Mouse (Mus musculus): ENCODE measurements around the gene Arf6. TPM values are rescaled to one million over a fixed set of nuclear protein-coding genes. Genes with fewer than 3 reads are reported as not detected.
"Not testable (repeated sequence)": the region's sequence is repeated elsewhere in the genome, so short reads cannot be mapped to it uniquely, and the experiment has no call there.

The Arf6 gene
- total RNA-seq (2015) (89.6 and 90.6 TPM in 2 replicates), total RNA-seq (2017) (145 and 148 TPM in 2 replicates)

DNA sequence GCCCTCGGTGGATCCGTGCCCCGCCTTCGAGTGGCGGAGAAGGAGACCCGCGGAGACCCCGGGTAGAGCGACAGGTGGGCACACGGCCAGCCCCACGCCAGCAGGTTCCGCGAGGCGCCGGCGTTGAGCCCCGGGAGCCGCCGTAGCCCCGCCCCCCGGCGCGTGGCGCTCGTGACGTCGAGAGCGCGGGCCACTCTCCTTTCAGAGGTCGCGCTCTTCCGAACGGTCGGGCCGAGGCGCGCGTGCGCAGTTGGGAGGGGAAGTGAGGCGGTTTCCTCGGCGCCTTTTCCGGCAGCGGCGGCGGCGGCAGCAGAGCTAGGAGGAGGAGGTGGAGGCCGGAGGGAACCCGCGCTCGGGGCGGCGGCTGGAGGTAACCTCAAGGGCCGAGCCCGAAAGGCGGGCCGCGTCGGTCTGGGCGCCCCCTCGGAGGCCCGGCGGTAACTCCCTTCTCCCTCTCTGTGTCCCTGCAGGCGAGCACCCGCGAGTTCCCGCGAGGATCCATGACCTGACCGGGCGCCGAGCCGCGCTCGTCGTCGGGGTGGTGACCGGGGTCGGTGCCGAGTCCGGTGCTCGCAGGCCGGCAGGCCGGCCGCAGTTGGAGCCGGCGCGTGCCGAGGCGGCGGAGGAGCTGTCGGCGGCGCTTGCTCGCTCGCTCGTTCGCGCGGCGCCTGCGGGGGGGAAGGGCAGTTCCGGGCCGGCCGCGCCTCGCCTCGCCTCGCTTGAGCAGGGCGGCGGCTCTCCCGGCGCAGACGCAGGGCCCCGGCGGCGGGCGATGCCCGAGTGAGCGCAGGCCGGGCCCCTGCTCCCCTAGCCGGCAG, at the start of gene Arf6, which contains the start of gene Gm9887:
Arf6 (plus strand) TSS at position 297 of the 818 bp plus-strand sequence.
Gm9887 (minus strand) TSS at position 605 of the 818 bp plus-strand sequence.
- ATAC-seq (replicated peaks; ENCODE audit: poor library complexity): peak; percentile 79

DNA sequence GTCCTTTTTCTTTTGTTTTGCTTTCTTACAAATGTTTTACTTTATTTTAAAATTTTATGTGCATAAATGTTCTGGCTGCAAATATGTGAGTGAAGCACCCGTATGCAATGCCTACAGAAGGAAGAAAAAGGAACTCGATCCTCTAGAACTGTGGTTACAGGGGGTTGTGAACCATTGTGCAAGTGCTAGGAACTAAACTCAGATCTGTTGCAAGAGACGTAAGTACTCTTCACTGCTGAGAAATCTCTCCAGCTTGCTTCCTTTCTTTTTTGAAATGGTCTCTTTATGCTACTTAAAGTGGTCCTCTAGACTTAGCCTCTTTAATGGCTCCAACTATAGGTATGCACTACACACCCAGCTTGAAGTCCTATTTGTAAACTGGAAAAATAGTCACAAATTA, 40.8 kb upstream of the Arf6 start:
- peak; percentile 91 for ATAC-seq (replicated peaks; ENCODE audit: poor library complexity)

DNA sequence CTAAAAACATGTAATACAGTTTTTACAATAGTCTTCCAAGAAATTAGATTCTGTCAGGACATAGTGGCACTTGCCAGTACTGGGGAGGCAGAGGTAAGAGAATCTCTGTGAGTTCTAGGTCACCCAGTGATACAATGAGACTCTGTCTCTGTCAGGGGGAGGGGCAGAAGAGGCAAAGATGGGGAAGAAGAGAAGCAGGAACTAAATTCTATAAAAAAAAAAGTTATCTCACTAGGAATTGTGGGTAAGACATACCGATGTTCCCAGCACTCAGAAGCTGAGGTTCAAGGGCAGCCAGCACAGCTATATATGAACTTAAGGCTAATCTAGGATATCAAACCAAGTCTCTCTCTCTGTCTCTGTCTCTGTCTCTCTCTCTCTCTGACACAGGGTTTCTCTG, 39.8 kb upstream of the Arf6 start:
- ATAC-seq (replicated peaks; ENCODE audit: poor library complexity): no peak

DNA sequence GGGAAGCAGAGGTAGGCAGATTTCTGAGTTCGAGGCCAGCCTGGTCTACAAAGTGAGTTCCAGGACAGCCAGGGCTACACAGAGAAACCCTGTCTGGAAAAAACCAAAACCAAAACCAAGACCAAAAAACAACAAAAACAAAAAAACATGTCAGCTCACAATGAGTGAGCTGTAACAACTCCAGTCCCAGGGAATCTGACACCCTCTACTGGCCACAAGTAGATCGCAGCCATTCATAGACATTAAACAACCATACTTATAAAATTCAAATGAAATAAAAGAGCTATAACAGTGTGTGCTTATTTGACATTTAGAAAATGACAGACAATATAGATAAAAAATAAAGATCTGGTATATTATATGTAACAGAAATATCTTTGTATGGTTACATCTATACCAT, 38.4 kb upstream of the Arf6 start:
- peak; percentile 91 for ATAC-seq (replicated peaks; ENCODE audit: poor library complexity)

DNA sequence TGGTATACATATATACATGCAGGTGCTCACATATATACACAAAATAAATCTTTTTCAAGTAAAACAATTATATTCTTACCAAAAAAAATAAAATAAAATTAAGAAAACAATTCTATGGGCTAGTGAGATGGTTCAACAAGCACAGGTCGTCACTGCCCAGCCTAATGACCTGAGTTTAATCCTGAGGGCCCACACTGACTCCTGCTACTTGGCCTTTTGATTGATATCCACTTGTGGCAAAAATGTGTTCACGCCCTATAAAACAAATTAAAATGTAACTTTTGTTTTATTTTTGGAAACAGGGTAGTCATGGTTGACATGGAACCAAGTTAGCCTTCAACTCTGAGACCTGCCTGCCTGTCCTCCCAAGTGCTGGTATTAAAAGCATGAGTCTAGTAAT, 22.0 kb upstream of the Arf6 start:
- ATAC-seq (replicated peaks; ENCODE audit: poor library complexity): no peak

DNA sequence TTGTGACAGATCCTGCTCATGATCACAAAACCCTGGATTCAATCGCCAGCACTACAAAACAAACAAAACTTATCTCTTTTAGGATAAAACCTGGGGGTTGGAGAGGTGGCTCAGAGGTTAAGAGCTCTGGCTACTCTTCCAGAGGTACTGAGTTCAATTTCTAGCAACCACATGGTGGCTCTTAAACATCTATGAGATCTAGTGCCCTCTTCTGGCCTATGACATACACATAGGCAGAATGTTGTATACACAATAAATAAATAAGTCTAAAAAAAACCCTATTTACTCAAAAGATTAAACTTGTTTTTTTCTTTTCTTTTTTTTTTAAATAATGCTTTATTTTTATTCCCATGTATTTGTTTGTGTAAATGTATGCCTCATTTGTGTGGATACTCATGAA, 20.3 kb upstream of the Arf6 start:
- 0 out of 2 replicates have a peak, but pooled peaks have one; percentile 42 for ATAC-seq (replicated peaks; ENCODE audit: poor library complexity)

DNA sequence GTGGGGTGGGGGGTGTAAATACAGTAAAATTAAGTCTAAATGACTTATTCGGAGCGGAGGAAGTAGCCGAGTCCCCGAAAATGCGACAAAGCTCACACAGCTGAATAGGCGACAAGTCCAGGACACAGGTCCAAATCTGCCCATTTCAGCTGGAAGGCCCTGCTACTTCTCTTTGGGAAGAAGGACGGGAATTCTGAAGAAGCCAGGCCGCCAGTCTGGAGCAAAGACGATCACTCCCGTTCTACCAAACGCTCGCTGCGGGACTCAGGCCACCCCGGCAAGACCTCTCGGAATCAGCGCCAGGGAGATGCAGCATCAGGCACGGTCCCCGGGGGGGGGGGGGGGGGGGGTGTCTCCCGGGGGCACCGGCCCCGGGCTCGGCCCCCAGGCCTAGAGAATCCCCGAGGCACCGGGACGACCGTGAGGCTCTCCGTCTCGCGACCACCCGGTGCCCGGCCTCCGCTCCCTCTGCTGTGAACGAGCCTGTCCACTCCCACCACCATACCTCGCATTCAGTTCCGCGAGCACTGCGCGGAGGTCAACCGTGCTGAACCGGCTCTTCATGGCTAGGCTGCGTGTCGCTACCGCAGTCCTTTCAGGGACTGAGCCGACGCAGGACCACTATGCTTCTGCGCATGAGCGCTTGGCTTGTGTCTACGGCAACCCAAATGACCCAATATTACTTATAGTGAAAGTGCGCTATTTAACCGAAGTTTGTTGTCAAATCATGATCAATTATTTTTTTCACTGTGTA, 15.2 kb upstream of the Arf6 start, which contains the start of gene Nemf:
Nemf (minus strand) TSS at position 620 of the 754 bp plus-strand sequence.
- ATAC-seq (replicated peaks; ENCODE audit: poor library complexity): peak; percentile 70

DNA sequence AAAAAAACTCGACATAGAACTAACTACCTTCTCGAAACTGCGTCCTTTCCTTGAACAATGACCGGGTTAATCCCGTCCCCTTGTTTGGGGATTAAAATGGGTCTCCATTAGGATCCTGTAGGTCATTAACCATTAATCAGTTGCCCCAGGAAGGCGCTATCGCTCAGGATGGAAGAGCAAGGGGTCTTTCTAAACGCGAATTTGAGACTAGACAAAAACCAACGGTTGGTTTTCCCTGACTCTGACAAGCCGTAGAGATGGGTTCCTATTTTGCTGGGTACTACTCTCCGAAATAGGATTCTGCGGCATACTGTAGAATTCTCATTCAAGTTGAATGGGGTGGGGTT, 14.7 kb upstream of the Arf6 start:
- ATAC-seq (replicated peaks; ENCODE audit: poor library complexity): no peak

DNA sequence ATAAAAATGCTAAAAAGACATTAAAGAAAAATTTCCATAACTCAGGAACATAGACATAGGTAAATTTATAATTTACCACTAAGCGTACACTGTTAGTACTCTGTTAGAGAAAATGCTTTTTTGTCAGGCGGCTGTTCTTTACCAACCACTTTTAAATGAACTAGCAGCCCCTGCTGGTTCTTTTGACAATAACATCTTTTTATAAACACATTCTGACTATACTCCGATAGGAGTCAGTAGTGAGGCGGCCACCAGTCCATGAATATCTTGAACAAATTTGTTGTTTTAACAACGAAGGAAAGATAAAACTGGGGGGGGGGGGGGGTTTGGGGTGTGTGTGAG, 11.3 kb upstream of the Arf6 start:
- peak; percentile 37 for ATAC-seq (replicated peaks; ENCODE audit: poor library complexity)

DNA sequence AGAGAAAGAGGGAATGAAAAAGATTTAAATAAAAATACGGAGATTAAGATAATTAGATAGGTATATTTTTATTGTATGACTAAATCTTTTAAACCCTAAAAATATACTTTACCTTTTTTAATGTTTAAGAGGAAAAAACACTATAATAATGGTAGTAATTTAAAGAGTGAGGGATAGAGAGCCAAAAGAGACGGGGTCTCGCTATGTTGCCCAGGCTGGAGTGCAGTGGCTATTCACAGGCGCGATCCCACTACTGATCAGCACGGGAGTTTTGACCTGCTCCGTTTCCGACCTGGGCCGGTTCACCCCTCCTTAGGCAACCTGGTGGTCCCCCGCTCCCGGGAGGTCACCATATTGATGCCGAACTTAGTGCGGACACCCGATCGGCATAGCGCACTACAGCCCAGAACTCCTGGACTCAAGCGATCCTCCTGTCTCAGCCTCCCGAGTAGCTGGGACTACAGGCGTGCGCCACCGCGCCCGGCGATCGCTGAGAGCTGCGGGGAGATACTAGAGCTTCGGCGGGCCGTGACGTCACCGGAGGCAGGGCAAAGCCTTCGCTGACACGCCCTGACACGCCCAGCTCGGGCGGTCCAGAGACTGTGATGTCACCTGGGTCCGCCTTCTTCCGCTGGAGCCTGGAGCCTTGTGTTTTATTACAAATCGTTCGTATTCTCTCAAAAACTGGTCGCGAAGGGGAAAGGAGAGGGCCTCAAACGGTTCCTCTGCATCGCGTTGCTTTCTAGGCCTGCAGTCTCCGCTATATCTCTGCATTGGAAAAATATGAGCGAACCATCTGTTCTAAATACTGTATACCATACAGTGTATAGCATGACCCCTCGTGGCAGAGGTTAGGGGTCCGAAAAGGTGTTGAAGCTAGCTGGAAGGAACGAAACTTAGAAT, 10.7 kb upstream of the Arf6 start:
- peak; percentile 75 for ATAC-seq (replicated peaks; ENCODE audit: poor library complexity)

DNA sequence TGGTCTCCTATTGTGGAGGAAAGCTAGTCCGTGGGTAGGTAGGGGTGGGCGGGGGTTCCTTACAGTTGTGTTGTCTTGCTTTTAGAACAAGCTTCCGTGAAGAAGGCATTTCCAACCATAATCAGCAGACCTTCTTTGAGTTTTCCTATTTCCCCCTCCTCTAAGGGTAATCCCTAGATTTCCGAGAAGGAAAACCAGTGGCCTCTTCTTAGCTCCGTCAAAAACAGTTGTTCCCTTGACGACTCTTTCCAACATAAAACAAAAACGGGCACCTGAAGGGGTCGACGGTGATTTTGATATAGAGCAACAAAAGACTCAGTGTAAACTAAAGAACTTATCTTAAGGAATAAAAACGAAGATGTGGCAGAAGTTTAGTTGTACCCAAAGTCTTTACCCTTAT, 10.0 kb upstream of the Arf6 start:
- no peak for ATAC-seq (replicated peaks; ENCODE audit: poor library complexity)

DNA sequence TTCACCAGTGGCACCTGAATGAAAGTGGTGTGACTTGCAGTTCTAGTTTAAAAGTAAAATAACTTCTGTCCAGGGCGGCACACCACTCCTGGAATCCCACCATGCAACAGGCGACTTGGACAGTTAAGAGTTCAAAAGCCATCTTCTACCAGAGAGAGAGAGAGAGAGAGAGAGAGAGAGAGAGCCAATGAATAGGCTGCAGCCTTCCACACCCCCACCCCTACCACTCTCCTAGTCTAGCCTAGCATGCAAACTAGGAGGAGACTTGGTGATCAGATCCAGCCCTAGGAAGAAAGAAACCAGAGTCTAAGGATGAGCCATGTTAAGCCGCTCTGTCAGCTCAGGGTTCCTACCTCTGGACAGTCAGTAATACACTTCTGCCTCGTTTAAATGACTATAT, 9.6 kb upstream of the Arf6 start:
- ATAC-seq (replicated peaks; ENCODE audit: poor library complexity): no peak

DNA sequence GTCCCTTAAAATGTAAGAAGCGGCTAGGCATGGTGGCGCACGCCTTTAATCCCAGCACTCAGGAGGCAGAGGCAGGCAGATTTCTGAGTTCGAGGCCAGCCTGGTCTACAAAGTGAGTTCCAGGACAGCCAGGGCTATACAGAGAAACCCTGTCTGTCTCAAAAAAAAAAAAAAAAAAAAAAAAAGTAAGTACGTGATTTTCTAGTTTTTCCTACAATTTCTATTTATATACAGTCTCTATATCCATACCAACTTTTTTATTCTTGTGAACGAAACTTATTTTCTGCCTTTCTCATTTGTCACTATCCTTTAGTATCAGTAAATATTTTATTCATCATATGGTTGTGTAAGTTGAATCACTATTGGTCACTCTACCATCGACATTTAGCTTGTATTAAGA, 8.8 kb upstream of the Arf6 start:
- not testable (repeated sequence) for ATAC-seq (replicated peaks; ENCODE audit: poor library complexity)

DNA sequence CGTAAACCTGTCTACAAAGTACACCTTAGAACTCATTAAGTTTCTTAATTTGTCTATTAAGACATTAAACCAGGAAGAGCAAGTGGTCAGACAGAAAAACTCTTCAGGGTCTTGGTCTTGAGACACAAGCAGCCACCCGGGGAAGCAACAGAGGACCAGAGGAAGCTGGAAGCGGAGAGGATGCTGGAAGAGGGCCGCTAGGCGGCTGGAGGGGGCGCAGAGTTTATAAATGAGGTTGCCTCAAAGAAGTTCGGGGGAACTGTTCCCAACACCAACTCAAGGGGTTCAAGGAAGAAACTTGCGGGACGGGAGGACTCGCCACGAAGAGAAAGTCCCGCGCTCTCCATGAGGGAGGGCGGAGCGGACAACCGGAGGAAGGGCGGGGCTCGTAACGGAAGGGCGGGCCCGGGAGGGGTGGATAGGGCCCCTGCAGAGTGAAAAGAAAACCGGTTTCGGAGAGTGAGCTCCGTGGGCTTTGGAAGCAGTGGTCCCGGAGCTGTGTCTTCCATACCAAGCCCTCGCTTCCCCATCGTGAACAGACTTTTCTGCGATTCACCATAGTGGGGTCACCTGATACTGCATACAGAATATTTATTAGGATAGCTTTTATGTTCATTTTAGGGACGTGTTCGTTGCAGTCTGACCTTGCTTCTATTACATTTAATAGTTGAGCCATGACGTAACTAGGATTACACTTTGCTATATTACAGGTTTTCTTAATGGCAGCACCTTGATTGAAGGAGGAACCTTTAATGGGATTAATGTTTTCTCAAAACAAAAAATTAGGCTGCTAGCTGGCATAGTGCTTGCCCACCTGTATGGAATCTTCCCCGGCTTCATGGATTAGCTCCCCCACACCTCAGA, 7.8 kb upstream of the Arf6 start:
- peak; percentile 66 for ATAC-seq (replicated peaks; ENCODE audit: poor library complexity)

DNA sequence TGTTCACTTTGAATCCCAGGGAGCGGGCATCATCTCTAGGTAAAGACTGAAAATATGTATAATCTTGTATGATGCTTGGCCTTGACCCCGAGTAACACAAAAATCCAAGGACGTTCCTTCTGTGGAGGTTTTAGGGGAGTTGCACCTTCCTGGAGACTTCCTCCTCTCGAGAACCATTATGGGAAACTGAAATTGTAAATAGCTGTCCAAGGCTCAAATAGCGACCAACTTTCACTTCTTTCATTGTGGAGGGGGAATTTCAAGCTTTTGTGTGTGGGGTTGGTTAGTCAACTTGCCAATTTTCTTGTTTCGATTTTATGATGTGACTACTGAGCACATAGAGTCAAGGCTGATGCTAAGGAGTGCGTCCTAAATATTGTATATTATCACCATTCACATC, 6.2 kb upstream of the Arf6 start:
- no peak for ATAC-seq (replicated peaks; ENCODE audit: poor library complexity)

DNA sequence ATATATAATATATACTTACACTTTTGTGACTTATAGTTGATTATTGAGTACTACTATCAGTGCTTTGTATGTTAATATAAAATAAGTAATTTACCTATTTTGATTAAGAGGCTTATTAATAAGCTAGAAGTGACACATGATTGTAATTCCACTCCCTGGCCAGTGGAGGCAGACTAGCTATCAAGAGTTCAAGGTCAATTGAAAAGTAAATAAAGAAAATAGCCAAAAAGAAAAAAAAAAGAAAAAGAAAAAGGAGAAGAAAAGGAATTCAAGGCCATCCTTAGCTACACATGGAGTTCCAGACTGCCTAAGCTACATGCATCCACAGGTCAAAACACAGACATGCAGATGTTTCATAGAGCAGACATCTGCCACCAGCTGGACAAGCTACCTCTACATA, 5.5 kb upstream of the Arf6 start:
- ATAC-seq (replicated peaks; ENCODE audit: poor library complexity): 0 out of 2 replicates have a peak, but pooled peaks have one; percentile 20

DNA sequence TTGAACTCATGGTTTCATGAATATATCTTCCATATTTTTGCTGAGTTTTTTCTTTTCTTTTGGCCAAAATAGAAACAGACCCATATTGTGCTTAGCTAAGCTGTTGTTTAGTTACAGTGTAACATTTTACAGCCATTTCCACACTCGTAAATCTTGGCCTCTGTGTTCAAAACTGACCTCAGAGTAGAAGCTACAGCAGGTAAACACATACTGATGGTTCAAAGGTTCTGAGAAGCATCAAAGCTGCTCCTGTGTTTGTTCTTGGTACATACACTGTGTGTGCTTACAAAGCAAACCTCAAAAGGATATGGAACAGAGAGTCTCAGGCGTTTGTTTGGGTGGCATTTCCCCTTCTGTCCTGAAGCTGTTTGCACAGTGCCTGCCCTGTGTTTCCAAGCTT, 4.4 kb upstream of the Arf6 start:
- ATAC-seq (replicated peaks; ENCODE audit: poor library complexity): no peak

DNA sequence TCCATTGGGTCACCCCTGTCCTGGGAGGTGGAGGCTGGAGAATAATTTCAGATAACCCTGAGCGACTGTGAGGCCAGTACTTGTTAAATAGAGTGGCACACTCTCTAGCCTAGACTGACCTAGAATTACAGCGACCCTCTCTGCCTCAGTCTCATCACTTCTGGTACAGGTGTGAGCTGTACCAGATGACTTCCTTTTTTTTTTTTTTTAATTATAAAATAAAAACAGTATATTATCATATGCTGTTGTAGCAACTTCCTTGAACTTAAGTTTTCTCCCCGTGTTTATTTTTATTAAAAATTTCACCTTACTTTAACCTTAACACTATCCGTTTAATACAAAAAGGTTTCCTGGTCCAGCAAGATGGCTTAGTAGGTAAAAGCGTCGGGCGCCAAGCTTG, 1.0 kb upstream of the Arf6 start:
- ATAC-seq (replicated peaks; ENCODE audit: poor library complexity): no peak

DNA sequence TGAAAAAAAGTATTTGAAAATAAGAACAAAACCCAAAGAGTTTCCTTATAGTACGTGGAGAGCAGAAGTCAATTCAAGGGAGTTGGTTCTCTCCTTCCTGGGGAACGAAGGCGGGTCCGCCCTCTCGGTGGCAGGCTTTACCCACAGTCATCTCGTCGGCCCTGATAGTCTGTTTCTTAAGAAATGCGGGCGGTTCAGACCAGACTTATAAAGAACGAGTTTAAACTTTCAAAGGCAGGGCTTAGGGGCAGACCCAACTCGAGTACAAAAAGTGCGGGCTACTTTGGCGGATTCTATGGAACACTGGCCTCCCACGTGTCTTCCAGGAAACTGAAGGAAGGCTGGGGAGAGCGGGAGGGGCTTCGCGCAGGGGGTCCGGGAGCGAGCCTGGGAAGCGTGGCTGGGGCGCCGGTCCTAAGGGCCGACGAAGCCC, 513 bp upstream of the Arf6 start:
- peak; percentile 58 for ATAC-seq (replicated peaks; ENCODE audit: poor library complexity)

DNA sequence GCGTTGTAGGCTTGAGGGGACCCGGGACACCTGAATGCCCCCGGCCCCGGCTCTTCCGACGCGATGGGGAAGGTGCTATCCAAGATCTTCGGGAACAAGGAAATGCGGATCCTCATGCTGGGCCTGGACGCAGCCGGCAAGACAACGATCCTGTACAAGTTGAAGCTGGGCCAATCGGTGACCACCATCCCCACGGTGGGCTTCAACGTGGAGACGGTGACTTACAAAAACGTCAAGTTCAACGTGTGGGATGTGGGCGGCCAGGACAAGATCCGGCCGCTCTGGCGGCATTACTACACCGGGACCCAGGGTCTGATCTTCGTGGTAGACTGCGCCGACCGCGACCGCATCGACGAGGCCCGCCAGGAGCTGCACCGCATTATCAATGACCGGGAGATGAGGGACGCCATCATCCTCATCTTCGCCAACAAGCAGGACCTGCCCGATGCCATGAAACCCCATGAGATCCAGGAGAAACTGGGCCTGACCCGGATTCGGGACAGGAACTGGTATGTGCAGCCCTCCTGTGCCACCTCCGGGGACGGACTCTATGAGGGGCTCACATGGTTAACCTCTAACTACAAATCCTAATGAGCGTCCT, 881 bp downstream of the Arf6 start:
- 0 out of 2 replicates have a peak, but pooled peaks have one; percentile 7 for ATAC-seq (replicated peaks; ENCODE audit: poor library complexity)
